Mouse (Mus musculus): ENCODE measurements around the gene Col18a1. TPM values are rescaled to one million over a fixed set of nuclear protein-coding genes. Genes with fewer than 3 reads are reported as not detected.
"Not testable (repeated sequence)": the region's sequence is repeated elsewhere in the genome, so short reads cannot be mapped to it uniquely, and the experiment has no call there.

Gene Col18a1
- total and polyA plus RNA-seq, 2 experiments from 2014 or later: 11.7 to 28.4 TPM

DNA sequence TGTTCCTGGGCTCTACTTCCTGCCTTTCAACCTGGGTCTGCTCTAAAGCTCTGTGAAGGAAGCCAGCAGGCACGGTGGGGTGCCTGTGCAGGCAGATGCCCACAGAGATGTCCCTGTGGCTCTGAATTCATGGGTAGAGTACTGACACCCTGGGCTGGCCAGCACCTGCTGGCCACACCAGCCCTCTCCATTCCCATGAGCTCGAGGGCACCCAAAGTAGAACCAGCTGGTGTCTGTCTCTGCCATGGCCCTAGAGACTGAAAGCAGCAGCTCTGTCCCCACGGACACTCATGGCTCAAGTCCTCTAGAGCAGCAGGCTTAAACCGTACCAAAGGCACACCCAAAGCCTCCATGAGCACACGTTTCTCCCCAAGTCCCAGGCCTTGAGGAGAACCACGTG is 30.1 kb downstream of the Col18a1 start:
- no peaks in the 10 kb centered on the region for H3K4me1 ChIP-seq (ENCODE audit: insufficient read depth)
- no peaks in the 10 kb centered on the region for H3K9me3 ChIP-seq (ENCODE audit: low read length)
- ATAC-seq: no peak
- TF ChIP-seq CTCF (IDR thresholded peaks at IDR 0.05; ENCODE audit: low read depth): no peak
- H3K9ac ChIP-seq: no peak overlapping the region
- no peak overlapping the region for H3K27ac ChIP-seq (ENCODE audit: low read depth, low read length)
- H3K4me2 ChIP-seq (ENCODE audit: low read depth): no peak overlapping the region
- DNase-seq: no peak
- 93% methylated on average over 6 of the region's 6 CpGs for WGBS
- H3K4me3 ChIP-seq (ENCODE audit: low read depth, low read length): no peak overlapping the region
- no peaks in the 10 kb centered on the region for H3K36me3 ChIP-seq (ENCODE audit: insufficient read depth)
- H3K27me3 ChIP-seq (ENCODE audit: insufficient read depth, low read length): no peaks in the 10 kb centered on the region

DNA sequence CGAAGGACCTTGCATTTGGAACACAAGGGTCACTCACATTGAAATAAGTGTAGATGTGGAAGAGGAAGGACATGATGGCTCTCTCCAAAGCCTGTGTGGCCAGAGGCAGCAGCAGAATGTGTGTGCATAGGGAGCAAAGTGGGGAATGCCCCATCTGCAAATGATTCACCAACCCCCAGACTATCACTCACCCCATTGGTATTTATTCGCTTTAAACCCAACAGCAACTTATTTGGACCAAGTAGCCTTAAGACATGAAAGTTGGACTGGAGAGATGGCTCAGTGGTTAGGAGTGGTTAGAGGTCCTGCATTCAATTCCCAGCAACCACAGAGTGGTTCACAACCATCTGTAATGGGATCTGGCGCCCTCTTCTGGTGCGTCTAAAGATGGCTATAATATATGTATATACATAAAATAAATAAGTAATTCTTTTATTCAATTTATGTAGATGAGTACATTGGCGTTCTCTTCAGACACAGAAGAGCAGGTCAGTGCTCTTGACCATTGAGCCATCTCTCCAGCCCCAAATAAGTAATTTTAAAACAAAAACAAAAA is 31.0 kb downstream of the Col18a1 start:
- no peak for ATAC-seq
- no peak for TF ChIP-seq CTCF (IDR thresholded peaks at IDR 0.05; ENCODE audit: low read depth)
- Histone ChIP-seq H3K27ac (ENCODE audit: low read depth, low read length) (no peak overlapping the region), H3K4me1 (ENCODE audit: insufficient read depth) (no peaks in the 10 kb centered on the region), H3K9me3 (ENCODE audit: low read length) (no peaks in the 10 kb centered on the region), H3K27me3 (ENCODE audit: insufficient read depth, low read length) (no peaks in the 10 kb centered on the region), H3K4me3 (ENCODE audit: low read depth, low read length) (no peak overlapping the region), H3K9ac (no peak overlapping the region), H3K36me3 (ENCODE audit: insufficient read depth) (no peaks in the 10 kb centered on the region), H3K4me2 (ENCODE audit: low read depth) (no peak overlapping the region)
- 90% methylated on average over 5 of the region's 5 CpGs for WGBS
- DNase-seq: no peak

DNA sequence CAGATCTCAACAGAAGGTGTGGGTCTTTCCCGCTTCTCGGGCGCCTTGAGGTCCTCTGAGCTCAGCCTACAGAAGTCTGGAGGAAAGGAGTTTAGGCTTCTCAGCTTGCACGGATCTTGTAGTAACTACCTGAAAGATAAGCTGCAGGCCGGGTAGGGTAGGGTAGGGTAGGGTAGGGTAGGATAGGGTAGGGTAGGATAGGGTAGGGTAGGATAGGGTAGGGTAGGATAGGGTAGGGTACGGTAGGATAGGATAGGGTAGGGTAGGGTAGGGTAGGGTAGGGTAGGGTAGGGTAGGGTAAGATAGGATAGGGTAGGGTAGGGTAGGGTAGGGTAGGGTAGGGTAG is 31.6 kb downstream of the Col18a1 start:
- H3K9me3 ChIP-seq (ENCODE audit: low read length); H3K4me2 ChIP-seq (ENCODE audit: low read depth); H3K27me3 ChIP-seq (ENCODE audit: insufficient read depth, low read length); H3K36me3 ChIP-seq (ENCODE audit: insufficient read depth); ATAC-seq; H3K4me1 ChIP-seq (ENCODE audit: insufficient read depth); DNase-seq; H3K27ac ChIP-seq (ENCODE audit: low read depth, low read length); H3K9ac ChIP-seq; H3K4me3 ChIP-seq (ENCODE audit: low read depth, low read length): not testable (repeated sequence)
- 67% methylated on average over 6 of the region's 6 CpGs for WGBS

DNA sequence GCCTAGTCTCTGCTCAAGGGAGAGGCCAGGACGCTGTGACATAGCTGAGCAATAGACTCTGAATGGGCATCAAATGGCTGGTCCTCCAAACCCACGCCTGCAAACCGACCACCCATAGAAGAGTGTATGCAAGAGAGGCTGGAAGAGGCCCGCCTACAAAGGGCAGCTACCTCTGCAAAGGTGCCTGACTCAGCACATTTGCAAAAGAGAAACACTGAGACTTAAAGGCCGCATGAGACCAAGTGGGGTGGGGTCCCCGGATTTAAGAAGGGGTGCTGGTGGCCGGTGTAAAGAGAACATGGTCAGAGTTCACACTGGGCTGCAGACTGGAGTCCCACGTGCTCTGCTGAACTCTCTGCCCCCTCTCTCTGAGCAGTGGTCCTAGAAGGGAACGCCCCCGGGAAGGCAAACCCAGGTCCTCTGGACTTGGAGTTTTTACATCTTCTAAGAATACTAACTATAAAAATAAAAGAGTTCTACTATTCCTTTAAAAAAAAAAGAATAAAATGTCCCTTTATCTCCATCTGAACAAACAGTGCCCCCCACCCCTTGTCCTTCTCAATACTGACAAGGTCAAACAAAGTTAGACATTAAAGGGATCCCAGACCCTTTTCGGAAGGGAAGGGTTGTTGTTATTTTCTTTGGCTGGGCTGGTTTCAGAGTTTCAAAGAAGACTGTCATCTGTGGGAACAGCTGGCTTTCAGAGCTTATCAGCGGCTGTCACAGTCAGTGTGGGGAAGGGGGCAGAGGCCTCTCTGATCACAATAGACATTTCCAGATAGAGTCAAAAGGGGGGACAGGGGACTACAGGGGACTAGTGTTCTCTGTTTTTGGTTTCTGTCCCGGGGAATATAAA is 32.2 kb downstream of the Col18a1 start:
- Histone ChIP-seq H3K4me2 (ENCODE audit: low read depth) (no peak overlapping the region), H3K4me3 (ENCODE audit: low read depth, low read length) (no peak overlapping the region), H3K36me3 (ENCODE audit: insufficient read depth) (no peaks in the 10 kb centered on the region), H3K9ac (no peak overlapping the region), H3K27me3 (ENCODE audit: insufficient read depth, low read length) (no peaks in the 10 kb centered on the region), H3K4me1 (ENCODE audit: insufficient read depth) (no peaks in the 10 kb centered on the region), H3K27ac (ENCODE audit: low read depth, low read length) (no peak overlapping the region), H3K9me3 (ENCODE audit: low read length) (no peaks in the 10 kb centered on the region)
- DNase-seq (no peak), ATAC-seq (no peak)
- 58% methylated on average over 13 of the region's 13 CpGs for WGBS
- no peak for TF ChIP-seq CTCF (IDR thresholded peaks at IDR 0.05; ENCODE audit: low read depth)

DNA sequence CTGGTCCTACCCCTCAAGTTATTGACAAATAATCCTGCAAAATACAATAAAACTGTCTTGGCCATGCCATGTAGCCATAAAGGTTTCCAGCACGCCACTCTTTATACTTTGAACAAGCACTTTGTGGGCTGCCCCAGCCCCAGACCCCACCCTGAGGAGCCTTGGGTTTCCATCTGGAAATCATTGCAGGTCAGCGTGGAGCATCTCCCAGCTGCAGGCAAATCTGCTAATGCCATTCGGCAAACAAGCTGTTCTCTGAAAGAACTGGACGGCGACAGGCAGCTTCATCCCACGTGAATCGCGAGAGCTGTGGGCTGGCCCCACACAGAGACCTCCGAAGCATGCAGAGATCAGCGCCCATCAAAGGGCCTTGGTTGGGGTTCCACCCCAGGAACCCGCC is 34.2 kb downstream of the Col18a1 start:
- DNase-seq: no peak
- Histone ChIP-seq H3K4me1 (ENCODE audit: insufficient read depth) (no peaks in the 10 kb centered on the region), H3K4me2 (ENCODE audit: low read depth) (no peak overlapping the region), H3K9me3 (ENCODE audit: low read length) (no peaks in the 10 kb centered on the region), H3K9ac (no peak overlapping the region), H3K27me3 (ENCODE audit: insufficient read depth, low read length) (no peaks in the 10 kb centered on the region), H3K4me3 (ENCODE audit: low read depth, low read length) (no peak overlapping the region), H3K27ac (ENCODE audit: low read depth, low read length) (no peak overlapping the region), H3K36me3 (ENCODE audit: insufficient read depth) (no peaks in the 10 kb centered on the region)
- no peak for TF ChIP-seq CTCF (IDR thresholded peaks at IDR 0.05; ENCODE audit: low read depth)
- ATAC-seq: no peak
- 39% methylated on average over 11 of the region's 11 CpGs for WGBS

DNA sequence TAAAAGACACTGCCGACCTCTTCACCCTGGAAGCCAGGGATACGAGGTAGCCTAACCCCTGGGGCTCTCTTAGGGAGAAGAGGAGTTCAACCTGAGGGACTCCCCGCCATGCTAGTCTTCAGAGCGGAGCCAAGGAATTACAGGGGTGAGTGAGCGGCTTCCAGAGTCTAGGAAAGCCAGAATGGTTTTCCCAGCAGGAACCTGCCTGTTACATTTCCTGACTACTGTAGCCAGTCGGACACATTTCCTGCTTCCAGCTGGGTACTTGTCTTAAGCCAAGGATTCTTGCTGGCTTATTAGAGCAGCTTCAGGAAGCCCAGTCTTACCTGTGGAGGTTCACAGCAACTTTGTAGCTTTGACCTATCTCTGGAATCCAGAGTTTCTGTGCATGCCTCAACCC is 34.8 kb downstream of the Col18a1 start:
- Histone ChIP-seq H3K36me3 (ENCODE audit: insufficient read depth) (no peaks in the 10 kb centered on the region), H3K27me3 (ENCODE audit: insufficient read depth, low read length) (no peaks in the 10 kb centered on the region), H3K4me2 (ENCODE audit: low read depth) (no peak overlapping the region), H3K4me1 (ENCODE audit: insufficient read depth) (no peaks in the 10 kb centered on the region), H3K27ac (ENCODE audit: low read depth, low read length) (no peak overlapping the region), H3K9ac (no peak overlapping the region), H3K9me3 (ENCODE audit: low read length) (no peaks in the 10 kb centered on the region), H3K4me3 (ENCODE audit: low read depth, low read length) (no peak overlapping the region)
- ATAC-seq (no peak), DNase-seq (no peak)
- WGBS: 47% methylated on average over 6 of the region's 6 CpGs
- TF ChIP-seq CTCF (IDR thresholded peaks at IDR 0.05; ENCODE audit: low read depth): no peak

DNA sequence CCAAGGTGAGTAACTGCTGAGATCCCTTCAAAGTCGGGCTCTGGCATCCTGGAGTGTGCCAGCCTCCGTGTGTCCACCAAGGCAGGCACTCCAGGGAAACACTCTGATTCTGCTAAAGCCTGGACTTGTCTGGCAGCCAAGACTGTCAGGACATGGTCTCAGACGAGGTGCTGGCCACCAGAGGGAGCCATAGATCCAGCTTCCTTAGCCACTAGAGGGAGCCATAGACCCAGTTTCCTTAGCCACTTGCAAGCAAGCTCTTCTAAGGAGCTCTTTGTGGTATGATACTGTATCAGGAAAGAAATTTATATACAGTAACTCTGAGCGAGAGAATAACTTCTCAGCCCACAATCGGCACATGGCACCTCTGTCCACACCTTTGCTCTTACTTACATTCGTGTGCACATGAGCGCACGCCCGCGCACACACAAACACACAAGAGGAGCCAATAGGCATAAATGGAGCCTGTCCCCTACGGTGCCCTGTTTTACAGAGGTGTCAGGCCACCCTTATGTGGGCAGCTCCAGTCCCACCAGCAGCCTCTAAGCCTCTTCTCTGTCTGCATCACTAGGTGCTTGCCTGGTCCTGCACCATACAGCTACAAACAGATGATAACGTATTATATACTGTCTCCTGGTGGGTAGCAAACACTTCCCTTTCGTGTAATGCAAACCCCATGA is 35.6 kb downstream of the Col18a1 start:
- peak; percentile 100 for TF ChIP-seq CTCF (IDR thresholded peaks at IDR 0.05; ENCODE audit: low read depth)
- H3K4me1 ChIP-seq (ENCODE audit: insufficient read depth): no peaks in the 10 kb centered on the region
- peak; percentile 97 for DNase-seq
- no peaks in the 10 kb centered on the region for H3K9me3 ChIP-seq (ENCODE audit: low read length)
- H3K27me3 ChIP-seq (ENCODE audit: insufficient read depth, low read length): no peaks in the 10 kb centered on the region
- no peak overlapping the region for H3K4me3 ChIP-seq (ENCODE audit: low read depth, low read length)
- H3K9ac ChIP-seq: no peak overlapping the region
- no peak overlapping the region for H3K4me2 ChIP-seq (ENCODE audit: low read depth)
- no peaks in the 10 kb centered on the region for H3K36me3 ChIP-seq (ENCODE audit: insufficient read depth)
- WGBS: 41% methylated on average over 13 of the region's 13 CpGs
- H3K27ac ChIP-seq (ENCODE audit: low read depth, low read length): no peak overlapping the region
- peak; percentile 88 for ATAC-seq
